Mouse (Mus musculus): ENCODE measurements around the gene Olfr571.

GRCm38 (mm10) chr7:102962360-102962759, 45.0 kb upstream of the Olfr571 start, which contains the start of gene Olfr576:
- TF ChIP-seq TCF12 (IDR thresholded peaks at IDR 0.05; ENCODE audit: insufficient read depth, poor library complexity, severe bottlenecking) (no peak), POLR2A (IDR thresholded peaks at IDR 0.05; ENCODE audit: insufficient read length, low read depth) (no peak), POLR2AphosphoS2 (IDR thresholded peaks at IDR 0.05; ENCODE audit: insufficient read length, low read depth) (no peak), E2F4 (IDR thresholded peaks at IDR 0.05; ENCODE audit: insufficient read depth) (no peak), MYOD1 (IDR thresholded peaks at IDR 0.05; ENCODE audit: control insufficient read depth in 1 of 3, insufficient read length in 2 of 3, low read depth in 2 of 3) (no peak), MAX (IDR thresholded peaks at IDR 0.05; ENCODE audit: low read depth) (no peak), CEBPB (IDR thresholded peaks at IDR 0.05; ENCODE audit: insufficient read depth, poor library complexity, severe bottlenecking) (no peak)

Data from myocyte (in vitro differentiated cells).